Mouse (Mus musculus): ENCODE data around the gene Klc4.

GRCm38 (mm10) chr17:46609721-46610514 is 35.9 kb downstream of the Klc4 start:
- TF ChIP-seq CTCF (IDR thresholded peaks at IDR 0.05; ENCODE audit: borderline replicate concordance, insufficient read depth, low read length) (no peak), POLR2A (IDR thresholded peaks at IDR 0.05; ENCODE audit: low read depth, low read length) (no peak)
